Mouse (Mus musculus) cerebellum, postnatal 36 days (tissue): ENCODE results near the gene Ttc28.
A peak's percentile ranks its signal among the peaks of the same experiment; 100 is the strongest.

Source experiments
- DNase-seq, 2 experiments: peaks; one replicate each; pipeline ENCODE4 v3.0.0; 2021 to 2022; ENCODE audit warnings: mixed read lengths in 2 of 2

The Ttc28 gene

GRCm38 (mm10) chr5:111298706-111299105 lies 419.1 kb downstream of the Ttc28 start:
- no peak for DNase-seq

GRCm38 (mm10) chr5:111300776-111301175 lies 421.2 kb downstream of the Ttc28 start:
- no peak for DNase-seq

DNA sequence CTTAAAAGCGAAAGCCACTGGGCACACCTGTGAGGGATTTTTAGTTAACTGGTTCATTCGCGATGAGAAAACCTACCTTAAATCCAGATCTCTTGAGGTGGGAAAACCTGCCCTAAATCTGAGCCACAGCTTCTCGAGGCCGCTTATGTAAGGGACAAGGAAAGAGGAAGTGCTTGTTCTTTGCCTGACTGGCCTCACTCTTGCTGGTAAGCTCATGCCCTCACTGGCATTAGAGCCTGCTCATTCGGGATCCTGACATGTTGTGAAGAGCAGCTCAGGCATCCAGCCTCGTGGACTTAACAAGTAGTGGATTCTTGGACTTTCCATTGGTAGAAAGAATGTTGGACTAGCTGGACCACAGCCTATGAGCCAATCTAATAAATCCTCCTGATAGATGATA lies 422.1 kb downstream of the Ttc28 start:
- DNase-seq = no peak

GRCm38 (mm10) chr5:111304730-111305129 lies 425.1 kb downstream of the Ttc28 start:
- no peak for DNase-seq

DNA sequence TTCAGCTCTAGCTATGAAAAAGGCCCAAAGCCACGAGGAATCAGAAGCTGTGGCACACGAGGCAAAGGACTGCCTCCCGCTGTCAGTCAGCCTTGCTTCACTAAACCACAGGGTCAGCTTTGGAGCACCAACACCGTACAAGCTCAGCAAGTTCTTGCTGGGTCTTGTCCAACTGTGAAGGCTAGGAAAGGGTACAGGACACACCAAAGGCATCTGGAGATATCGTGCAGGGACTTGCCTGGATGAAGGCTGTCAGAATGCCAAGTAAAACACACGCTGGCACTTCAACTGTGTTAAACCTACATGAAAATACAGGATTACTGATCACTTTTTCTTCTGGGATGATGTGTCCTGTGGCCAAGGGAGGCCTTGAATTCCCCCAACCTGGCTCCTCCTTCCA lies 430.6 kb downstream of the Ttc28 start:
- DNase-seq = no peak

GRCm38 (mm10) chr5:111313833-111314232 lies 434.2 kb downstream of the Ttc28 start:
- DNase-seq = no peak

GRCm38 (mm10) chr5:111315061-111315460 lies 435.5 kb downstream of the Ttc28 start:
- DNase-seq = no peak

GRCm38 (mm10) chr5:111317526-111317925 lies 437.9 kb downstream of the Ttc28 start:
- no peak for DNase-seq

DNA sequence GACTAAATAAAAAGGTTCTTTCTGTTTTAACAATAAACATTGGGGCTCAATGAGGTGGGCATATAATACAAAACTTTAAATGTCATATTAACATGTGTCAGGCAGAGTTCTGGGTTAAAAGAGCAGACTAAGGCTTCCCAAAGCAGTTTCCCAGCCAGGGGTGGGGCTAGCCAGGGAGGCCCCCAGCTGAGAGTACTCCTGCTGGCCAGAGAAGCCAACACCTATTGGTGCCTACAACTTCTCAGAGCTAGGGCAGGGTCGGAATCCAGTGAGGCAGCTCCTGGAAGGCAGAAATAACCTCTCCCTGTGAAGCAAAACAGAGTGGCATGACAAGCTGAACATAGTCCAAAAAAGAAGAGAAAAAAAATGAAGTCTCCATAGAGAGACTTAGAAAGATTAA lies 439.3 kb downstream of the Ttc28 start:
- DNase-seq = no peak

GRCm38 (mm10) chr5:111325813-111326212 lies 446.2 kb downstream of the Ttc28 start:
- no peak for DNase-seq

DNA sequence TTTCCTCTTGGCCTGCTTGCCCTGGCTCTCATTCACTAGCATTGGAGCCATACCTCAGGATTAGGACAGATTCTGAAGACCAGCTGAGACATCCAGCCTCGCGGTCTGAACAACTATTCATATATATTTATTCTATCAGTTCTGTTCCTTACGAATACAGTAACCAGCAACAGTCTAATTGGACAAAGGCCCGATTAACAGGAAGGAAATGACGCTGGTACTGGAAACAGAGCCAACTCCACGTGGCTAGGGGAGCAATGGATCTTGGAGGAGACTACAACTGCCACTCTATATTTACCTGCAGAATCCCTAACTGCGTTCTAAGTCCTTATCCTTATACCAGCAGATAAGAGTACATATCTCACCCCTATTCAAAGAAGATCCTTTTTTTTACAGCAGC lies 447.8 kb downstream of the Ttc28 start:
- DNase-seq = no peak

GRCm38 (mm10) chr5:111329782-111330416 lies 450.3 kb downstream of the Ttc28 start:
- DNase-seq = no peak

- DNase-seq = peak; percentile 97 to 99
These were observed 451.0 kb downstream of the Ttc28 start, which contains the start of gene Pitpnb for GRCm38 (mm10) chr5:111330417-111331098. Gene Pitpnb, plus strand, starts transcription at chr5:111330763.

- DNase-seq = no peak
These were observed 451.5 kb downstream of the Ttc28 start for GRCm38 (mm10) chr5:111331099-111331435.

DNA sequence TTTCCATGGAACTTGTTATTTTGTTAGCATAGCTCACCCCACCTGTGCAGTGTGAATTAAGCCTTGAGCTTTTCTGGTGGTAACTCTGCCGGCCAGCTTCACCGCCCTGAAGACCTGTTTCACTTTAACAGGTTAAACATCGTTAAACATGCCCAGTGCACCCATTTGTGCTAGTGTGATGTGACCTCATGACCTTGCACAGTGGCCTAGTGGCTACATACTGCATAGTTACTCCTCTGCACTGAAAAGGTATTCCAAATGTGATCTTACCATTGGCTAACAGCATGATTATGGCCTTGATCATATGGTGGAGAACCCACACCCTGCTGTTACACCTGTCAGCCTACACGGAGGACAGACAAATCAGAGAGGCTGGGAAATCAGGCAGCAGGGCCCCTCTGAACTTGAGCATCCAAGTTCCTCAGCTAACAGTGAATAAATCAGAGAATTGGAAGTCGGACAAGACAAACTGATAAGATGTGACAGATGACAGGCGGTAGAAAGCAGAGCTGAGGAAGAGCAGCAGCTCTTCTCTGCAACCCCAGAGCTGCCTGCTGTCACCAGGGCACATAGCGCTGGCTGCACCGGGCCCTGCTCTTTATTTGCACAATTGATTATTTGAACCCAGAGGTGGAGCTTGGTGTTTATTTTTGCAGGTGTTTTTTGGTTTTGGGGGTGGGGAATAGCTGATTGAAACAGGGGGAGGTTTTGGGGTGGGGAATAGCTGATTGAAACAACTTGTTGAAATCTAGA lies 456.5 kb downstream of the Ttc28 start:
- no peak for DNase-seq
